Mouse (Mus musculus): ENCODE measurements around the gene Adam4.
"Not testable (repeated sequence)": the region's sequence is repeated elsewhere in the genome, so short reads cannot be mapped to it uniquely, and the experiment has no call there.

Gene Adam4

DNA sequence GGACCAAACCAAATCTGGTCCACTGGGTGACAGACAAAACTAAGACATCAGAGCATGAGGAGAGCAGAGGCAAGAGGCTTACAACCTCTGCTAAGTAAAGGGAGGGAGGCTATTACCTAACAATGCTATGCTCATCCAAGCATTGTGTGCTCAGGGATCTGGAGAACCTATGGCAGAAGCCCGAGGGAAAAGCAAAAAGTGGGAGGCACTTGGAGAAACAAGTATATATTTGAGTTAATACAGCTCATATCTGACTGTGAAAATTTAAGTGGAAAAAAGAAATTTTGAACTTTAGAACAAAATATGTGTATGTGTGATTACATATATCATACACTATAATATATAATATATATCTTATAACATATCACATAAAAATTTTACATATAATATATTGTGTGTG lies at the start of gene Adam4:
Adam4 (minus strand) TSS at position 101 of the 400 bp plus-strand sequence.
- no peak for DNase-seq (ENCODE audit: low read depth)

DNA sequence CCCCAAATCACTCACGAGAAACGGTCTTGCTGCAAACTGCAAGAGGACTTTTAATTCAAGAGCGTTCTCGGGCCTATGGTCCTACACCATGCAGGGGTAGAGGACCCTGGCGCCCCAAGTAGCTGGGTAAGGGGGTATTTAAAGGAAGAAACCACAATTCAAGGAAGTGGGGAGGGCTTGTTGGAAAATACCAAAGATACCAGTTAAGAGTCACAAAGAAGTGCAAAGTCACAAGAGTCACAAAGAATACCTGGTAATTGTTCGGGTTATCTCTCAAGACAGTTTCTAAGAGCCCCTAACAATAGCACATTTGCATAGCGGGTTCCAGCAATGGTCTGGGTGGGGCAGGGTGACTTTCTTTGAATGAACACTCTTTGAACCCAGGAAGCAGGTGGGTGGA lies 37.3 kb upstream of the Adam4 start:
- DNase-seq (ENCODE audit: low read depth), result not testable (repeated sequence)

GRCm38 (mm10) chr12:81438985-81439384 lies 17.2 kb upstream of the Adam4 start:
- DNase-seq (ENCODE audit: low read depth), result not testable (repeated sequence)

- not testable (repeated sequence) for DNase-seq (ENCODE audit: low read depth)
Measured at GRCm38 (mm10) chr12:81434778-81435177, 13.0 kb upstream of the Adam4 start.

GRCm38 (mm10) chr12:81413211-81413610 lies 8.5 kb downstream of the Adam4 start:
- no peak for DNase-seq (ENCODE audit: low read depth)

DNA sequence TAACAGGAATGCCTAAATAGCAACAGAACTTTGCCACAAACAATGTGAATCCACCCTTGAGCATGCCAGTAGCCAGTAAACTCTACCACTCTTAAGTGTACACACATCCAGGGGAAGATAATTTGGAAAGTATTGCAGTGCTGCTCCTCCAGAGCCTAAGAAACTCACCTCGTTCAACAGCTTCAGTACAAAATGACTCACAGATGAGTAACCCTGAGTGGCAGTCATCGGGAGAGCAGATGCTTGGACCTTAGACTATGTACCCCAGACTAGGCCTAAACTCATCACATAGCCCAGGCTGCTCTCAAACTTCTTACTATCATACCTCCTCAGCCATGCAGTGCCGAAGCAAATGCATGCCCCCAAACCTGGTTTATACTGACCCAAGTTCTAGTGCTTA lies 12.8 kb downstream of the Adam4 start:
- no peak for DNase-seq (ENCODE audit: low read depth)

GRCm38 (mm10) chr12:81402187-81402586 lies 19.6 kb downstream of the Adam4 start:
- DNase-seq (ENCODE audit: low read depth), result peak; percentile 53

DNA sequence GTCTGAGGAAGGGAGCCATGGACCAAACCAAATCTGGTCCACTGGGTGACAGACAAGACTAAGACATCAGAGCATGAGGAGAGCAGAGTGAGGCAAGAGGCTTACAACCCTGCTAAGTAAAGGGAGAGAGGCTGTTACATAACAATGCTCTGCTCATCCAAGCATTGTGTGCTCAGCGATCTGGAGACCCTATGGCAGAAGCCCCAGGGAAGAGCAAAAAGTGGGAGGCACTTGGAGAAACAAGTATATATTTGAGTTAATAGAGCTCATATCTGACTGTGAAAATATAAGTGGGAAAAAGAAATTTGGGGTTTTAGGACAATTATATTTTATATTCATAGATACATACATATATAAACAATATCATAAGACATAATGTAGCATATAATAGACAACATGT lies 42.4 kb downstream of the Adam4 start, which contains the start of gene Gm4787:
Gm4787 (minus strand) TSS at position 101 of the 400 bp plus-strand sequence.
- not testable (repeated sequence) for DNase-seq (ENCODE audit: low read depth)
